Mouse (Mus musculus): Measurements from ENCODE around the gene Ak5. TPM values are rescaled to one million over a fixed set of nuclear protein-coding genes. Genes with fewer than 3 reads are reported as not detected.

The Ak5 gene
- polyA plus RNA-seq, 1 experiment: 9.7 TPM

DNA sequence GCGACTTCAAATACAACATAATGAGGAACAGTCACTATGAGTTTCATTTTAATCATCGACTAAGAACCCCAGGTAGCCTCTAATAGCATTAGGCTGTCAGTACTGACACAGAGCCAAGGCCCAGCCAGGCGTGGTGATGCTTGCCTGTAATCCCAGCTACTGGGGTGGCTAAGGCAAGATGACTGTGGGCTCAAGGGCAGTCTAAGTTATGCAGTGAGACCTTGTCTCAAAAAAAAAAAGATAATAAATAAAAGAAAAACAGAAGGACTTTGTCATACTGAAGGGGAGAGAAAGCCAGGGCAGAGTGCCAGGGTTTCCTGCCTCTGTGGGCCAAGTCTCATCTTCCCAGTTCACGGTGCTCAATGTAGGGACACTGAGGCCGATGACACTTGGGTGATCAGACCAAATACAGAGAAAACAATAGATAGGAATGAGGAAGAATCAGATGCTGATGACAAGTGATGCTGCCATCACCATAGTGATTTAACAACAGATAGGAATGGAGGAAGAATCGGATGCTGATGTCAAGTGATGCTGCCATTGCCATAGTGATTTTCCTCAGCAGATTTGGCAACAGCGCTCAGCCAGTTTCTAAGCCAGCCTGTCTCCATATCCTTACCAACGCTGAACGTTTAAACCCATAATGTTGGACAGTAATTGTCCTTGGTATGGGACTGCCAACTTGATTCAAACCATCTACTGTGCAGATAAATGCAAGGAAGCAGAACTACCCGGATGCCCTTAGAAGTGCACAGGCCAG, 42.9 kb downstream of the Ak5 start:
- Histone ChIP-seq H3K4me3 (replicated peaks; ENCODE audit: insufficient read depth, low read depth, low read length) (no peak overlapping the region), H3K4me1 (ENCODE audit: control insufficient read depth, insufficient read depth, low read length) (no peaks in the 10 kb centered on the region; the same call in 1 of the 2 replicates), H3K27me3 (ENCODE audit: control insufficient read depth, insufficient read depth, low read length) (no peaks in the 10 kb centered on the region), H3K27ac (ENCODE audit: insufficient read depth, low read length) (no peak overlapping the region)
- no peak for DNase-seq
- TF ChIP-seq CTCF (IDR thresholded peaks at IDR 0.05; ENCODE audit: borderline replicate concordance, insufficient read depth, low read depth, low read length) (no peak), POLR2A (IDR thresholded peaks at IDR 0.05; ENCODE audit: borderline replicate concordance, insufficient read depth, low read length) (no peak)
- WGBS: 18% methylated on average over 10 of the region's 10 CpGs

DNA sequence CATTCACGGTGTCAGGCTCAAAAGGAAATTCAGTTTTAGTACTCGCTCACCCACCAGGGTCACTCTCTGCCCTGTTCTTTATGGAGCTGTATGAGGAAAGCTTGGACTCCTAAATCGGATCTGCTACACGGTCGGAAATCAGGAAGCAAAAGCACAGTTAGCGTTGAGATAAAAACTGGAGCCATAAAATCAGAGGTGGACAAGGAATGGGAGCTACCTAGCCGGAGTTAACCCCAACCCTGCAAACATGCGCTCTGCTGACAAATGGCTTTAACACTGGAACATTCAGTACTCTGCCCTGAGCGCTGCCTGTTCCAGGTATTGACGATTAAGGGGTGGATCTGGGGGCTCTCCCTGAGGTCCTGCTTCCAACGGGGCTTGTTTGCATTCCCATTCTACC, 47.6 kb downstream of the Ak5 start:
- no peak overlapping the region for H3K27ac ChIP-seq (ENCODE audit: insufficient read depth, low read length)
- no peak for DNase-seq
- 31% methylated on average over 11 of the region's 11 CpGs for WGBS
- no peak overlapping the region for H3K4me3 ChIP-seq (replicated peaks; ENCODE audit: insufficient read depth, low read depth, low read length)
- no peak for TF ChIP-seq CTCF (IDR thresholded peaks at IDR 0.05; ENCODE audit: borderline replicate concordance, insufficient read depth, low read depth, low read length)
- TF ChIP-seq POLR2A (IDR thresholded peaks at IDR 0.05; ENCODE audit: borderline replicate concordance, insufficient read depth, low read length): no peak
- no peaks in the 10 kb centered on the region for H3K27me3 ChIP-seq (ENCODE audit: control insufficient read depth, insufficient read depth, low read length)
- no peaks in the 10 kb centered on the region; the same call in 1 of the 2 replicates for H3K4me1 ChIP-seq (ENCODE audit: control insufficient read depth, insufficient read depth, low read length)

DNA sequence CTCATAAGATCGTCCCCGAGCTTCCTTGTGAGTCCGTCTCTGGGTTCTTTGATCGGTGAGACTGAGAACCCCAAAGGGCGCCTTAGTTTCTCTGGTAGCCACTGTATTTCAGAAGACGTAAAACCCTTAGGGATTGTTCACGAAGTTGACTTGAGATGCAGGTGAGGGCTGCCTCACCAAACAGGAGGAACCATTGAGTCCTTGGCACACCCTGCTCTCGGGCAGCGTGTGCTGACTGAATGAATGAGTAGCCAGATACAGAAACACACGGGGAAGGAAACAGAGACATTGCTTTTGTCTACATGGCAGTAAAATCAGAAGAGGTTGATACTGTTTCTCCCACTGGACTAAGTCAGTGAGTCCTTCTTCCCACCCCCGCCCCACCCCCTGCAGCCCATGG, 48.1 kb downstream of the Ak5 start:
- no peak for DNase-seq
- Histone ChIP-seq H3K27ac (ENCODE audit: insufficient read depth, low read length) (no peak overlapping the region), H3K27me3 (ENCODE audit: control insufficient read depth, insufficient read depth, low read length) (no peaks in the 10 kb centered on the region), H3K4me3 (replicated peaks; ENCODE audit: insufficient read depth, low read depth, low read length) (no peak overlapping the region), H3K4me1 (ENCODE audit: control insufficient read depth, insufficient read depth, low read length) (no peaks in the 10 kb centered on the region; the same call in 1 of the 2 replicates)
- 65% methylated on average over 11 of the region's 11 CpGs for WGBS
- TF ChIP-seq POLR2A (IDR thresholded peaks at IDR 0.05; ENCODE audit: borderline replicate concordance, insufficient read depth, low read length): no peak
- TF ChIP-seq CTCF (IDR thresholded peaks at IDR 0.05; ENCODE audit: borderline replicate concordance, insufficient read depth, low read depth, low read length): no peak

DNA sequence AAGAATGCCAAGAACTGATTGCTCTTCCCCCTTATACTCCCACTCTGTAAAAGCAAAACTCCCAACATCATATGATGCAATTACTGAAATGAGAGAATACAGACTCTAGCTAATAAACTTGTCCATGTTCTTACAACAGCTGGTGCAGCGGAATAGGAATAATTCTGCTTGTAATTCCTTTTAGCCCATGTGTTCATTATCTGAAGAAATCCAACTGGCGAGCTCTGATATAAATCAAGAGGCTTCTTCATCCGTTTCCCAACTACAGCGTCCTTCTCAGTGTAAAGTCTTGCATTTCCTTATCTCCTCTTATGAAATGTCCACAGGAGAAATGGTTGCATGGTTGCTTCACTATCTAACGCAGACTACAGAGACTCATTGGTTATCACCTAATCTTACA, 59.1 kb downstream of the Ak5 start:
- H3K4me3 ChIP-seq (replicated peaks; ENCODE audit: insufficient read depth, low read depth, low read length): no peak overlapping the region
- no peaks in the 10 kb centered on the region for H3K27me3 ChIP-seq (ENCODE audit: control insufficient read depth, insufficient read depth, low read length)
- TF ChIP-seq CTCF (IDR thresholded peaks at IDR 0.05; ENCODE audit: borderline replicate concordance, insufficient read depth, low read depth, low read length): no peak
- TF ChIP-seq POLR2A (IDR thresholded peaks at IDR 0.05; ENCODE audit: borderline replicate concordance, insufficient read depth, low read length): no peak
- H3K27ac ChIP-seq (ENCODE audit: insufficient read depth, low read length): no peak overlapping the region
- no peaks in the 10 kb centered on the region; the same call in 1 of the 2 replicates for H3K4me1 ChIP-seq (ENCODE audit: control insufficient read depth, insufficient read depth, low read length)
- DNase-seq: no peak
- WGBS: 94% methylated on average over 5 of the region's 5 CpGs

DNA sequence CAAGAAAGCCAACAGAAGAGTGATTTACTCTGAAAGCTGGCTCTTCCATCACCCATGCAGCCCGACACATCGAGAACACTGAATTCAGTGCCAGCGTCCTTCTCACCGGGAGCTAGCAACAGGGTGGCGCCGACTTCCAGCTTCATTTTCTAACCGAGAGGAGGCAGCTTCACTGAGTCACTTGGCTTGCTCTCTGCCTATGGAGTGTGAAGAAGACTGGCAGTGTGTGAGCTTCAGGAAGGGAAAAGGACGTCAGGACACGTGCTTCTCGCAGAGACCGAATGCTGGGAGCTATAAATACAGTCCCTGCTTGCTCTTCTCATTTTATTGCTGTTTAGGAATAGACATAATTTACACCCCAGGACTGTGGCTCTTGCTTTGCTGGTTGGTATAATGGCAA, 62.3 kb downstream of the Ak5 start:
- no peak overlapping the region for H3K27ac ChIP-seq (ENCODE audit: insufficient read depth, low read length)
- 24% methylated on average over 11 of the region's 11 CpGs for WGBS
- TF ChIP-seq POLR2A (IDR thresholded peaks at IDR 0.05; ENCODE audit: borderline replicate concordance, insufficient read depth, low read length) (no peak), CTCF (IDR thresholded peaks at IDR 0.05; ENCODE audit: borderline replicate concordance, insufficient read depth, low read depth, low read length) (no peak)
- no peaks in the 10 kb centered on the region; the same call in 1 of the 2 replicates for H3K27me3 ChIP-seq (ENCODE audit: control insufficient read depth, insufficient read depth, low read length)
- no peak for DNase-seq
- H3K4me1 ChIP-seq (ENCODE audit: control insufficient read depth, insufficient read depth, low read length): no peaks in the 10 kb centered on the region; the same call in 1 of the 2 replicates
- H3K4me3 ChIP-seq (replicated peaks; ENCODE audit: insufficient read depth, low read depth, low read length): no peak overlapping the region

DNA sequence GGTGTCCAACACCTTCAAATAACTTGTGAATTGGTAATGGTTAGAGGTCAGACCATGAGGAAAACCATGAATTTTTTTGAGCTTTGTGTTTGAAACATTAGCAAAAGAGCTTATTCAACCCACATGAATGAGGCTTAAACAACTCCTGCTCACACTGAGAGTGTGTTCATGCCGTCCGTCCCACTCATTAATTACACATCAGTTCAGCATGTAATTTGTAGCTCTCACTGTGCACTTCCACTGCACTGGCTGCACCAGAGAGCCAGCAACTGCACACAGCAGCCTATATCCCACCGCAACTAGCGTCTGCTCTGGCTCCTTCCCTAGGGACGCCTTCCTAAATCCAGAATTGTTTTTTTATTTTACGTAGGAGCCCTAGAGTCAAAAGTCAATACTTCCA, 68.5 kb downstream of the Ak5 start:
- H3K4me3 ChIP-seq (replicated peaks; ENCODE audit: insufficient read depth, low read depth, low read length): no peak overlapping the region
- 46% methylated on average over 6 of the region's 6 CpGs for WGBS
- TF ChIP-seq POLR2A (IDR thresholded peaks at IDR 0.05; ENCODE audit: borderline replicate concordance, insufficient read depth, low read length) (no peak), CTCF (IDR thresholded peaks at IDR 0.05; ENCODE audit: borderline replicate concordance, insufficient read depth, low read depth, low read length) (no peak)

DNA sequence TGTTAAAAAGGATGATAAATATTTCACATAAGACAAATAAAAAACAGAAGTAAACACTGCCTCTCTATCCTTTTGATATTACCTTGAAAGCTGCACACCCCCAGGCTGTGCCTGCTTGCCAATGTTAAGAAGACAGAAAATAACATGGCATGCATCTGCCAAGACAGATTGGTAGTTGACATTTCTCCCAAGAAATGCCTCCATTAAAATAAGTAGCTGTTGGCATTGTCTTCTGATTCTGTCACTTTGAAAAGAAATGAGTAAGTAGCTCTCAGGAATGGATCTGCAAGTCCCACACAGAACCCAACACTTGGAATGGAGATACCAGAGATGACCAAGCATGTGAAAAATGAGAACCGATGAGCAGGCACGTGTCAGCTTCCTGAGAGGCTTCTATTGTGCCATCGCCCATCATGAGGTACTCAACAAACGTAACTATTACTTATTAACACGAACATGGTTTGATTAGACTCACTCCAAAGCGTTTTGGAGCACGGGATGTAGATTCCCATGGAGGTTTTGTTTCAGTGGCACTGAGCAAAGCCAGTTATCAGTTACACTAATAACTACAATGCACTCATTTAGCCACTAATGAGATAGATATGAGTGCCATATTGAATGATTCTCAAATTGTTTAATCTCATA, 71.6 kb downstream of the Ak5 start:
- no peak for DNase-seq
- Histone ChIP-seq H3K4me1 (ENCODE audit: control insufficient read depth, insufficient read depth, low read length) (no peaks in the 10 kb centered on the region), H3K27ac (ENCODE audit: insufficient read depth, low read length) (no peak overlapping the region), H3K27me3 (ENCODE audit: control insufficient read depth, insufficient read depth, low read length) (no peaks in the 10 kb centered on the region), H3K4me3 (replicated peaks; ENCODE audit: insufficient read depth, low read depth, low read length) (no peak overlapping the region)
- no peak for TF ChIP-seq POLR2A (IDR thresholded peaks at IDR 0.05; ENCODE audit: borderline replicate concordance, insufficient read depth, low read length)
- no peak for TF ChIP-seq CTCF (IDR thresholded peaks at IDR 0.05; ENCODE audit: borderline replicate concordance, insufficient read depth, low read depth, low read length)
- 76% methylated on average over 7 of the region's 7 CpGs for WGBS

More for the DNA sequence above, 68.5 kb downstream of the Ak5 start:
- no peak overlapping the region for H3K27ac ChIP-seq (ENCODE audit: insufficient read depth, low read length)
- no peak for DNase-seq
- H3K27me3 ChIP-seq (ENCODE audit: control insufficient read depth, insufficient read depth, low read length): no peaks in the 10 kb centered on the region; the same call in 1 of the 2 replicates
- no peaks in the 10 kb centered on the region for H3K4me1 ChIP-seq (ENCODE audit: control insufficient read depth, insufficient read depth, low read length)
